Comparison of ENCODE assay signal across 12 mouse cellular contexts in the genomic region with DNA sequence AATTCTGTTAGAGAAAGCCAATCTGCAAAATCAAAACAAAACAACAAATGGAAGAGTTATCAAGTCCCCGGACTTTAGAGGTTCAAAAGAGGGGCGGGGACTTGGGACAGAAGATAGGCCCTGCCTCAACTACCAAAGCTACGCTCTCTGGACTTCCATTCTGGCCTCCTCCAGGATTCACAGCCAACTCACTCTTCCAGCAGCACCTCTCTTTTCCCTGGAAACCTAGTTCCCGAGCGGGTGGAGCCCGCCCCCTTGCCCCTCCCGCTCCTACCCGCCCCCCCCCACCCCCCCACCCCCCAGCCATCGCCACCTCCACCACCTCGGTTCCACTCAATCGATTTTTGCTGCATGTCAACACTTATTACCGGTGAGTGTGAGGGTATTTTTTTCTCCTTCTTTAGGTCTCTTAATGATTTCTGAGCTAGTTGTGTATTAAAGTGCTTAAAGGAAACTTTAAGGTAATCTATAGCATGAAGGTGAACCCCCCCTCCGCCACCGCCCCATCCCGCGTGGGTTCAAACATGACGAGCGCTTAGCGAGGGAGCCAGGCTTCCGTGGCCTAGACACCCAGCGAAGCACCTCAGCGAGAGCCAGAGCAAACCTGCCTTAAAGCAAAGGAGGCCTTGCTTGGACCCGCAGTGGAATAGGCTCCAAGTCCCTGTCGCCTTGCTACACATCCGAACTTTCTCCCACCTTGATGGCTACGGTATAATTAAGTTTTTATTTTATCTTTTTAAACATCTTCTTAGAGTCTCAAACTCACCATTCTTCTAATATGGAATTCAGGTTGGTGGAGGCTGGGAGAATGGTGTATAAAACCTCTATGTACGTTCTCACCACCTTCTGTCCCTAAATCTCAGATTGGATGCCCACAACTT. TPM values are rescaled to one million over a fixed set of nuclear protein-coding genes. Genes with fewer than 3 reads are reported as not detected.
DNase-seq lines count a peak whose midpoint lies in the region; ATAC-seq and TF ChIP-seq lines count a peak whose summit lies in the region.
"Had no signal": no experiment of that assay in that cellular context is flagged by ENCODE, and none has a peak within 500 bp of the region (broad histone marks: within the 10 kb centered on the region; RNA-seq: fewer than 3 reads in every experiment).

No protein-coding gene starts in this region.

- intact Hi-C loops in gastrocnemius, postnatal 14 days (cut with DNase I; ENCODE audit: low total_unique reads), result no loop called here

- WGBS in hindbrain, embryonic 11.5 days, result 1% methylated on average over 25 of the region's 27 CpGs
- under 1% methylated on average over 26 of the region's 27 CpGs for WGBS in hindbrain, embryonic 12.5 days
- 14% methylated on average over 27 of the region's 27 CpGs for WGBS in intestine, embryonic 16.5 days

- peaks cover 87% of the 10 kb centered on the region for H3K27me3 ChIP-seq in hindbrain, embryonic 11.5 days (ENCODE audit: control insufficient read depth, insufficient read depth, low read length)
- H3K27me3 ChIP-seq in hindbrain, embryonic 12.5 days, result peaks cover 94% of the 10 kb centered on the region
- no peaks in the 10 kb centered on the region for H3K27me3 ChIP-seq in Patski
- peaks cover 27% of the 10 kb centered on the region for H3K27me3 ChIP-seq in intestine, embryonic 16.5 days (replicated peaks; ENCODE audit: control insufficient read depth, insufficient read depth, low read length)

- TF ChIP-seq CTCF in Patski (IDR thresholded peaks at IDR 0.05), result no peak

- no peak overlapping the region for H3K4me3 ChIP-seq in hindbrain, embryonic 11.5 days (ENCODE audit: low read depth, low read length)
- no peak overlapping the region for H3K4me3 ChIP-seq in hindbrain, embryonic 12.5 days
- H3K4me3 ChIP-seq in intestine, embryonic 16.5 days (ENCODE audit: low read length), result peak overlapping the region; percentile 35

- CTCF ChIA-PET in Patski (lab: Charles Lee), result interaction anchor here (1.3 to 17.4 kb wide), 2 partner anchors 9 to 15 kb away, joined by 4 to 345 read pairs; a partner anchor contains a TSS

- H3K4me1 ChIP-seq in hindbrain, embryonic 11.5 days (replicated peaks; ENCODE audit: control insufficient read depth, insufficient read depth, low read length), result no peaks in the 10 kb centered on the region
- H3K4me1 ChIP-seq in hindbrain, embryonic 12.5 days, result no peaks in the 10 kb centered on the region
- no peaks in the 10 kb centered on the region for H3K4me1 ChIP-seq in intestine, embryonic 16.5 days (ENCODE audit: control insufficient read depth, insufficient read depth, low read length)

- DNase-seq in hindbrain, embryonic 11.5 days (ENCODE audit: low spot score), result peak; percentile 48
- peak; percentile 49 for DNase-seq in Patski (ENCODE audit: low read depth, low spot score)
- peak; percentile 17 for DNase-seq in embryo, embryonic 10 days (ENCODE audit: low spot score)
- DNase-seq in gastrocnemius, postnatal 14 days, result no peak
- no peak for DNase-seq in urinary bladder, postnatal 25 days (ENCODE audit: low spot score)
- DNase-seq: cerebellum, adult 8-10 months had no signal

- no peaks in the 10 kb centered on the region for H3K9me3 ChIP-seq in hindbrain, embryonic 11.5 days (ENCODE audit: control insufficient read depth, low read length)
- no peaks in the 10 kb centered on the region for H3K9me3 ChIP-seq in hindbrain, embryonic 12.5 days (replicated peaks)
- no peaks in the 10 kb centered on the region for H3K9me3 ChIP-seq in intestine, embryonic 16.5 days (ENCODE audit: control insufficient read depth, low read length)

- in situ Hi-C loops in Patski (cut with MboI; ENCODE audit: low pct_unique_long_range_greater_than_20kb), result loop anchor here (25.0 kb wide), 1 partner anchor 1384 kb away; a partner anchor contains a TSS

- ATAC-seq in hindbrain, embryonic 11.5 days (ENCODE audit: low FRiP score), result no peak
- ATAC-seq in hindbrain, embryonic 12.5 days (ENCODE audit: low FRiP score), result no peak
- ATAC-seq in Patski, result no peak
- ATAC-seq in intestine, embryonic 16.5 days, result peak; percentile 30; the same call in 1 of the 2 replicates

- H3K27ac ChIP-seq in hindbrain, embryonic 11.5 days (ENCODE audit: low read depth, low read length), result no peak overlapping the region
- H3K27ac ChIP-seq in hindbrain, embryonic 12.5 days, result no peak overlapping the region
- H3K27ac ChIP-seq in intestine, embryonic 16.5 days (ENCODE audit: low read length), result peak overlapping the region; percentile 87

- POLR2A ChIA-PET in Patski (lab: Charles Lee), result interaction anchor here (1.2 to 17.0 kb wide), 3 partner anchors 14 to 874 kb away, joined by 3 to 623 read pairs (median 4); a partner anchor contains a TSS

- H3K4me2 ChIP-seq in hindbrain, embryonic 11.5 days (replicated peaks; ENCODE audit: low read depth, low read length), result no peak overlapping the region
- no peak overlapping the region for H3K4me2 ChIP-seq in hindbrain, embryonic 12.5 days (replicated peaks)
- peak overlapping the region; percentile 50 for H3K4me2 ChIP-seq in intestine, embryonic 16.5 days (ENCODE audit: low read depth, low read length)

- H3K36me3 ChIP-seq in hindbrain, embryonic 11.5 days (ENCODE audit: control insufficient read depth, insufficient read depth, low read length), result no peaks in the 10 kb centered on the region
- no peaks in the 10 kb centered on the region for H3K36me3 ChIP-seq in hindbrain, embryonic 12.5 days
- no peaks in the 10 kb centered on the region for H3K36me3 ChIP-seq in intestine, embryonic 16.5 days (ENCODE audit: control insufficient read depth, insufficient read depth, low read length)

- H3K9ac ChIP-seq in hindbrain, embryonic 11.5 days (ENCODE audit: low read depth, low read length), result no peak overlapping the region
- no peak overlapping the region for H3K9ac ChIP-seq in hindbrain, embryonic 12.5 days
- H3K9ac ChIP-seq in intestine, embryonic 16.5 days (ENCODE audit: low read depth, low read length), result peak overlapping the region; percentile 55

RNA-seq across cellular contexts. Expression of a gene that starts 21.9 kb away (rescaled TPM):
- 2.9 and 4.9 TPM in 2 replicates for polyA plus RNA-seq in hindbrain, embryonic 11.5 days (2014; fragmentation: Nextera tagmentation; extraction: Ambion mirVana)
- 6.5 and 8.3 TPM in 2 replicates for polyA plus RNA-seq in hindbrain, embryonic 12.5 days (2016; fragmentation: Nextera tagmentation; extraction: Ambion mirVana)
- 199 TPM for polyA plus RNA-seq in Patski (2021)
- polyA plus RNA-seq in intestine, embryonic 16.5 days (2015; fragmentation: Nextera tagmentation; extraction: Ambion mirVana), result 28.1 and 29.0 TPM in 2 replicates
- total RNA-seq in gastrocnemius, postnatal 14 days (2021), result 1 to 10 TPM; 9.0 to 9.2 TPM
- total RNA-seq: left cerebral cortex, adult 18-20 months; monocyte, adult 5-6 weeks had no signal
- polyA plus RNA-seq: liver, adult 2 months; spleen, adult 2 months had no signal

Comparison
In these comparisons a context has a peak if more than half of its experiments do, and no peak if none do; other contexts are left out.
1. DNase-seq: peak in hindbrain, embryonic 11.5 days (single experiment), Patski (single experiment) and embryo, embryonic 10 days (single experiment); none in gastrocnemius, postnatal 14 days (single experiment) and urinary bladder, postnatal 25 days (single experiment).